Mouse (Mus musculus) kidney, adult 2 months (tissue): ENCODE results near the gene Kifc3.

Source experiments
- CTCF ChIP-seq: fragments of 200-500 bp; conservative IDR thresholded peaks from 2 replicates; pipeline ENCODE4 v1.5.1; 2011; ENCODE audit warnings: low read depth, mild to moderate bottlenecking, control low read depth, low read length, moderate library complexity, mixed read lengths; ENCODE audit not compliant: insufficient read depth, insufficient read length
- POLR2A ChIP-seq: fragments of 200-500 bp; IDR thresholded peaks from one replicate; pipeline ENCODE4 v1.6.1; 2011; ENCODE audit warnings: low read depth, low read length, control low read depth

DNA sequence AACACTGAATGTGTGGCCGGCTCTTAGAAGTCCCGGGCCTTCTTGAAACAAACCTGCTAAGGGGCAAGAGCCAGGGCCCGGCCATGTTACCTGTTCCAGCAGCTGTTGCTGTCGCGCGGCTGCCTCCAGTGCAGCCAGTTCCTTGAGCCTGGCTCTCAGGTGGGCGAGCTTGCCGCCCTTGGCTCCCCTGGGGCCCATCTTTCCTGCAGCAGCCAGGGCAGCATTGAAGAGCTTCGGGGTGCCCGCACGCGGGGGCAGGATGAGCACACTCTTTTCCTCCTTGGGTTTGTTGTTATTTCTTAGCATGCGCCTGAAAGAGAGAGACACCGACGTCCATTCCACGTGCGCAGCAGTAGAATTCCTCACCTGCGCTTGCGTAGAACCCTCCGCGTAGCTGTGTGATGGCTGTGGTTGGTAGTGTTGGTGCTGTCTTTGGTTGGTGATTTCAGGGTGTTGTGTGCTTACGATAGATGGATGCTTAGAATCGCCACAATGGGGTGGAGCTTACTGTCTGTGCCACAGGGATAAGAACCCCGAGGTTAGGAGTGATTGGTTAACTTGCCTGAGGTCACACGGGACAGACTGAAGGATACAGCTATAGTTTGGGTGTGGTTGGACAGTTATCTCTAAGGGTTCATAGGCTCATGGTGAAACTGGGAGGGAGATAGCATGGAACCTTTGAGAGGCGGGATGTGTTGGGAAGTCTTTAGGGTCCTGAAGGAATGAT is 39.6 kb upstream of the Kifc3 start:
- TF ChIP-seq CTCF, result no peak
- TF ChIP-seq POLR2A, result no peak
